Mouse (Mus musculus): ENCODE measurements at regions not wholly inside any gene's neighbourhood (a gene's known extent, or its start where the extent isn't known, plus 50 kb on each side); places are given as distances from the start of the nearest gene placed in this dataset.

GRCm38 (mm10) chr12:68758263-68759020 is 400.5 kb downstream of the Rps29 start:
- CTCF ChIA-PET, result interaction anchor here in 1 of 4 experiments (0.6 kb wide), 1 partner anchor 1860 kb away, joined by 4 read pairs; no protein-coding TSS in a partner anchor
- POLR2A ChIA-PET, result no interaction called here

- ChIA-PET POLR2A (no interaction called here), CTCF (no interaction called here)
These were observed 430.1 kb downstream of the Rps29 start for GRCm38 (mm10) chr12:68728882-68729281.

- ChIA-PET POLR2A (no interaction called here), CTCF (no interaction called here)
These were observed 440.0 kb downstream of the Rps29 start for GRCm38 (mm10) chr12:68718946-68719345.

GRCm38 (mm10) chr12:68694275-68695267 is 464.4 kb downstream of the Rps29 start:
- CTCF ChIA-PET, result no interaction called here
- POLR2A ChIA-PET, result no interaction called here

GRCm38 (mm10) chr12:68688262-68688661 is 470.7 kb downstream of the Rps29 start:
- CTCF ChIA-PET, result no interaction called here
- POLR2A ChIA-PET, result no interaction called here

- CTCF ChIA-PET, result no interaction called here
- POLR2A ChIA-PET, result no interaction called here
These were observed 475.1 kb downstream of the Rps29 start for GRCm38 (mm10) chr12:68683897-68684296.

GRCm38 (mm10) chr12:68683176-68683575 is 475.8 kb downstream of the Rps29 start:
- CTCF ChIA-PET, result no interaction called here
- POLR2A ChIA-PET, result no interaction called here

- CTCF ChIA-PET, result interaction anchor here in 1 of 4 experiments (0.8 kb wide), 1 partner anchor 336 kb away, joined by 6 read pairs; no protein-coding TSS in a partner anchor
- POLR2A ChIA-PET, result no interaction called here
These were observed 478.3 kb downstream of the Rps29 start for GRCm38 (mm10) chr12:68680668-68681067.

- CTCF ChIA-PET, result no interaction called here
- POLR2A ChIA-PET, result no interaction called here
These were observed 482.8 kb downstream of the Rps29 start for GRCm38 (mm10) chr12:68676096-68676775.

GRCm38 (mm10) chr12:68672011-68672410 is 487.0 kb downstream of the Rps29 start:
- ChIA-PET POLR2A (no interaction called here), CTCF (no interaction called here)

GRCm38 (mm10) chr12:68645901-68646585 is 512.9 kb downstream of the Rps29 start:
- ChIA-PET CTCF (no interaction called here), POLR2A (no interaction called here)

GRCm38 (mm10) chr12:68643671-68644070 is 515.3 kb downstream of the Rps29 start:
- ChIA-PET CTCF (no interaction called here), POLR2A (no interaction called here)

GRCm38 (mm10) chr12:68632441-68632840 is 526.5 kb downstream of the Rps29 start:
- ChIA-PET POLR2A (interaction anchor here in 1 of 4 experiments (1.7 kb wide), 1 partner anchor 13 kb away, joined by 4 read pairs; no protein-coding TSS in a partner anchor), CTCF (no interaction called here)

GRCm38 (mm10) chr12:68618337-68618736 is 540.6 kb downstream of the Rps29 start:
- ChIA-PET CTCF (no interaction called here), POLR2A (no interaction called here)

- POLR2A ChIA-PET, result interaction anchor here in 1 of 4 experiments (0.6 kb wide), 1 partner anchor 933 kb away, joined by 5 read pairs; no protein-coding TSS in a partner anchor
- CTCF ChIA-PET, result no interaction called here
These were observed 553.5 kb downstream of the Rps29 start for GRCm38 (mm10) chr12:68605417-68606000.

GRCm38 (mm10) chr12:68604524-68605299 is 554.3 kb downstream of the Rps29 start:
- ChIA-PET POLR2A (interaction anchor here in 1 of 4 experiments (0.6 kb wide), 1 partner anchor 934 kb away, joined by 5 read pairs; no protein-coding TSS in a partner anchor), CTCF (interaction anchor here in 1 of 4 experiments (0.6 kb wide), 1 partner anchor 173 kb away, joined by 3 read pairs; no protein-coding TSS in a partner anchor)

GRCm38 (mm10) chr12:68602682-68603081 is 556.3 kb downstream of the Rps29 start:
- POLR2A ChIA-PET, result no interaction called here
- CTCF ChIA-PET, result no interaction called here

GRCm38 (mm10) chr12:68601366-68601765 is 557.6 kb downstream of the Rps29 start:
- ChIA-PET CTCF (no interaction called here), POLR2A (no interaction called here)

Data from embryonic stem cell, embryonic (primary cell).